Mouse (Mus musculus): ENCODE data around the gene Styx.

The Styx gene

GRCm38 (mm10) chr14:45438931-45439275, 88.0 kb downstream of the Styx start:
- no peak for DNase-seq (ENCODE audit: low spot score in 2 of 2)

GRCm38 (mm10) chr14:45439387-45439786, 88.5 kb downstream of the Styx start:
- DNase-seq (ENCODE audit: low spot score in 2 of 2), result no peak

- DNase-seq (ENCODE audit: low spot score in 2 of 2), result no peak
Observed at GRCm38 (mm10) chr14:45441291-45441690, 90.4 kb downstream of the Styx start.

- DNase-seq (ENCODE audit: low spot score in 2 of 2), result no peak
Observed at GRCm38 (mm10) chr14:45442781-45443560, 92.1 kb downstream of the Styx start.

GRCm38 (mm10) chr14:45444870-45445269, 94.0 kb downstream of the Styx start:
- no peak for DNase-seq (ENCODE audit: low spot score in 2 of 2)

- DNase-seq (ENCODE audit: low spot score in 2 of 2), result no peak
Observed at GRCm38 (mm10) chr14:45445445-45445844, 94.6 kb downstream of the Styx start.

- no peak for DNase-seq (ENCODE audit: low spot score in 2 of 2)
Observed at GRCm38 (mm10) chr14:45446777-45447176, 95.9 kb downstream of the Styx start.

- DNase-seq (ENCODE audit: low spot score in 2 of 2), result no peak
Observed at GRCm38 (mm10) chr14:45451090-45451489, 100.2 kb downstream of the Styx start.

GRCm38 (mm10) chr14:45452148-45452547, 101.3 kb downstream of the Styx start:
- no peak for DNase-seq (ENCODE audit: low spot score in 2 of 2)

GRCm38 (mm10) chr14:45452861-45453512, 102.1 kb downstream of the Styx start:
- no peak for DNase-seq (ENCODE audit: low spot score in 2 of 2)

- no peak for DNase-seq (ENCODE audit: low spot score in 2 of 2)
Observed at GRCm38 (mm10) chr14:45453538-45454233, 102.8 kb downstream of the Styx start.

- no peak for DNase-seq (ENCODE audit: low spot score in 2 of 2)
Observed at GRCm38 (mm10) chr14:45455651-45456501, 105.0 kb downstream of the Styx start.

- no peak for DNase-seq (ENCODE audit: low spot score in 2 of 2)
Observed at GRCm38 (mm10) chr14:45456502-45456846, 105.6 kb downstream of the Styx start.

GRCm38 (mm10) chr14:45457003-45457402, 106.1 kb downstream of the Styx start:
- DNase-seq (ENCODE audit: low spot score in 2 of 2), result no peak

- DNase-seq (ENCODE audit: low spot score in 2 of 2), result no peak
Observed at GRCm38 (mm10) chr14:45459877-45460276, 109.0 kb downstream of the Styx start.

- DNase-seq (ENCODE audit: low spot score in 2 of 2), result no peak
Observed at GRCm38 (mm10) chr14:45460491-45460890, 109.6 kb downstream of the Styx start.

- no peak for DNase-seq (ENCODE audit: low spot score in 2 of 2)
Observed at GRCm38 (mm10) chr14:45461945-45462344, 111.1 kb downstream of the Styx start.

- no peak for DNase-seq (ENCODE audit: low spot score in 2 of 2)
Observed at GRCm38 (mm10) chr14:45462374-45462773, 111.5 kb downstream of the Styx start.

GRCm38 (mm10) chr14:45462875-45463475, 112.1 kb downstream of the Styx start:
- DNase-seq (ENCODE audit: low spot score in 2 of 2), result no peak

GRCm38 (mm10) chr14:45463599-45463998, 112.7 kb downstream of the Styx start:
- peak in 1 of 2 experiments; percentile 33 for DNase-seq (ENCODE audit: low spot score in 2 of 2)

Measured in urinary bladder, postnatal 4 days (tissue).